Mouse (Mus musculus): ENCODE data around the gene Hspb6. TPM values are rescaled to one million over a fixed set of nuclear protein-coding genes. Genes with fewer than 3 reads are reported as not detected.

Gene Hspb6
- total RNA-seq, 2 experiments from 2014 or later = 182 to 186 TPM

GRCm38 (mm10) chr7:30584339-30584738 is 32.4 kb downstream of the Hspb6 start:
- DNase-seq (ENCODE audit: low spot score in 2 of 2) = no peak

- DNase-seq (ENCODE audit: low spot score in 2 of 2) = no peak
These were observed 33.2 kb downstream of the Hspb6 start for GRCm38 (mm10) chr7:30585170-30585569.

- no peak for DNase-seq (ENCODE audit: low spot score in 2 of 2)
These were observed 34.6 kb downstream of the Hspb6 start for GRCm38 (mm10) chr7:30586455-30587020.

- peak in 1 of 2 experiments; percentile 61 for DNase-seq (ENCODE audit: low spot score in 2 of 2)
These were observed 36.1 kb downstream of the Hspb6 start for GRCm38 (mm10) chr7:30587842-30588667.

GRCm38 (mm10) chr7:30588676-30589434 is 36.9 kb downstream of the Hspb6 start, which contains the start of gene Kmt2b:
TSS of gene Kmt2b (minus strand) at chr7:30588726.
- peak; percentile 92 to 96 for DNase-seq (ENCODE audit: low spot score in 2 of 2)

- DNase-seq (ENCODE audit: low spot score in 2 of 2) = peak; percentile 68 to 87
These were observed 37.7 kb downstream of the Hspb6 start for GRCm38 (mm10) chr7:30589435-30590301.

GRCm38 (mm10) chr7:30590927-30591604 is 39.1 kb downstream of the Hspb6 start:
- DNase-seq (ENCODE audit: low spot score in 2 of 2) = no peak

- DNase-seq (ENCODE audit: low spot score in 2 of 2) = no peak
These were observed 39.6 kb downstream of the Hspb6 start for GRCm38 (mm10) chr7:30591605-30591951.

GRCm38 (mm10) chr7:30592772-30593423 is 40.9 kb downstream of the Hspb6 start:
- no peak for DNase-seq (ENCODE audit: low spot score in 2 of 2)

GRCm38 (mm10) chr7:30593579-30594509 is 41.9 kb downstream of the Hspb6 start:
- no peak for DNase-seq (ENCODE audit: low spot score in 2 of 2)

- no peak for DNase-seq (ENCODE audit: low spot score in 2 of 2)
These were observed 42.6 kb downstream of the Hspb6 start for GRCm38 (mm10) chr7:30594510-30595024.

- DNase-seq (ENCODE audit: low spot score in 2 of 2) = no peak
These were observed 44.1 kb downstream of the Hspb6 start for GRCm38 (mm10) chr7:30596093-30596492.

- no peak for DNase-seq (ENCODE audit: low spot score in 2 of 2)
These were observed 44.8 kb downstream of the Hspb6 start for GRCm38 (mm10) chr7:30596811-30597210.

GRCm38 (mm10) chr7:30598786-30599185 is 46.8 kb downstream of the Hspb6 start, which contains the start of gene Zbtb32:
TSS of gene Zbtb32 (minus strand) at chr7:30598909.
- no peak for DNase-seq (ENCODE audit: low spot score in 2 of 2)

GRCm38 (mm10) chr7:30599933-30600353 is 48.0 kb downstream of the Hspb6 start:
- DNase-seq (ENCODE audit: low spot score in 2 of 2) = peak; percentile 47 to 77

GRCm38 (mm10) chr7:30600651-30601050 is 48.7 kb downstream of the Hspb6 start:
- no peak for DNase-seq (ENCODE audit: low spot score in 2 of 2)

- DNase-seq (ENCODE audit: low spot score in 2 of 2) = no peak
These were observed 50.6 kb downstream of the Hspb6 start for GRCm38 (mm10) chr7:30602583-30602982.

GRCm38 (mm10) chr7:30604424-30604823 is 52.4 kb downstream of the Hspb6 start:
- DNase-seq (ENCODE audit: low spot score in 2 of 2) = no peak
